Mouse (Mus musculus): ENCODE data around the gene Metap1. TPM values are rescaled to one million over a fixed set of nuclear protein-coding genes. Genes with fewer than 3 reads are reported as not detected.
A peak's percentile ranks its signal among the peaks of the same experiment; 100 is the strongest.

Metap1 gene
- polyA plus RNA-seq, 1 experiment from 2014 or later = 48.9 TPM

DNA sequence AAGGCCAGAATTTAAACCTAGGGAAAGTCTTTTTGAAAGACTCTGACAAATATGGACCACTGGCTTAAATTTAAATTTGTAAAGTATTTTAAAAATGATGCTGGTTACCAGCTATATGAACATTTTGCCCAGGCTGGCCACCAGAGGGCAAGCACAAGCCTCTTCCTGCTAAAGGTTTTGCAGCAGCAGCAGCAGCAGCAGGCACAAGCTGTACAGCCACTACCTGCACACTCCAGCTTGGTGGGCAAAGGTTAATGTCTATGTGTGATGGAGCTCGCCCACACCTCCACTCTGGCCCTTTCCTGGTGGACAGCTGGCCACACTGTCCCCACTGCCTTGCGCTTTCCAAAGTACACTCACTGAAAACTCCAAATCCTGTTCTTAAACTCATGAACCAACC lies 26.2 kb downstream of the Metap1 start:
- Histone ChIP-seq H3K36me3 (ENCODE audit: control insufficient read depth, insufficient read depth, low read length) (peaks cover 86% of the 10 kb centered on the region), H3K4me2 (ENCODE audit: low read length) (no peak overlapping the region), H3K9me3 (replicated peaks; ENCODE audit: control insufficient read depth, low read length) (no peaks in the 10 kb centered on the region), H3K4me1 (ENCODE audit: control insufficient read depth, insufficient read depth, low read length) (no peaks in the 10 kb centered on the region), H3K9ac (ENCODE audit: low read length) (no peak overlapping the region), H3K4me3 (ENCODE audit: low read depth, low read length) (no peak overlapping the region), H3K27me3 (replicated peaks; ENCODE audit: control insufficient read depth, insufficient read depth, low read length) (no peaks in the 10 kb centered on the region), H3K27ac (ENCODE audit: low read depth, low read length) (no peak overlapping the region)
- DNase-seq (ENCODE audit: low spot score) (peak; percentile 70), ATAC-seq (peak; percentile 65)
- WGBS = 86% methylated on average over 2 of the region's 2 CpGs

DNA sequence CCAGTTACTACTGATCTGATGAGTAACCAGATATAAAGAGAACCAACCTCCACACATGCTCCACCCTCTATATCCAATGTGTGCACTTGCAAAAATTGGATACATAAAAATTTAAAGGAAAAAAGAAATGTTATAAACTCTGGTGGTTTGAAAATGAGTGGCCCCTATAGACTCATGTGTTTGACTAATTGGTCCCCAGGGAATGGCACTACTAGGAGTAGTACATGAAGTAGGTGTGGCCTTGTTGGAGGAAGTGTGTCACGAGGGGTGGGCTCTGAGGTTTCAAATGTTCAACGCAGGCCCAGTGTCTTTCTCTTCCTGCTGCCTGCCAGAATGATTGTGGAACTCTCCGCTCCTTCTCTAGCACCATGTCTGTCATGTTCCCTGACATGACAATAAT lies 27.5 kb downstream of the Metap1 start:
- no peaks in the 10 kb centered on the region for H3K27me3 ChIP-seq (replicated peaks; ENCODE audit: control insufficient read depth, insufficient read depth, low read length)
- 80% methylated on average over 3 of the region's 3 CpGs for WGBS
- ATAC-seq (no peak), DNase-seq (ENCODE audit: low spot score) (no peak)
- no peak overlapping the region for H3K9ac ChIP-seq (ENCODE audit: low read length)
- H3K36me3 ChIP-seq (ENCODE audit: control insufficient read depth, insufficient read depth, low read length) = peaks cover 89% of the 10 kb centered on the region
- no peak overlapping the region for H3K4me3 ChIP-seq (ENCODE audit: low read depth, low read length)
- no peak overlapping the region for H3K4me2 ChIP-seq (ENCODE audit: low read length)
- no peak overlapping the region for H3K27ac ChIP-seq (ENCODE audit: low read depth, low read length)
- H3K9me3 ChIP-seq (replicated peaks; ENCODE audit: control insufficient read depth, low read length) = no peaks in the 10 kb centered on the region
- H3K4me1 ChIP-seq (ENCODE audit: control insufficient read depth, insufficient read depth, low read length) = no peaks in the 10 kb centered on the region

DNA sequence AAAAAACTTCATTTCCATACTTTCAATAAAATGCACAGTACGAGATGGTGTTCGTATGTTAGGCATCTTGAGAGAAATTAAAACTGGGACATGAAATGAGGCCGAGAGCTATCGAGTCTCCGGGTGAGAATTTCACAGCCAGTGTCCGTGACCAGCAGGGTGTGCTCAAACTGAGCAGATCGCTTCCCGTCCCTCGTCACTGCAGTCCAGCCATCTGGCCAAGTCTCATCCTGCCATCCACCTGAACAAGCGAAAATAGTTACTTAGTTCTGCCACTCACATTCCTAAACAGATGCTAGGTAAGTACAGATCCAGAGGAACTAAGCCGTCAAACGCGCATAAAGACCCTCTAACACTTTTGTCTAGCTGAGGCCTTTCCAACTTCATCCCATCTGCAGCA lies 29.1 kb downstream of the Metap1 start:
- Histone ChIP-seq H3K27me3 (replicated peaks; ENCODE audit: control insufficient read depth, insufficient read depth, low read length) (no peaks in the 10 kb centered on the region), H3K9me3 (replicated peaks; ENCODE audit: control insufficient read depth, low read length) (no peaks in the 10 kb centered on the region), H3K4me1 (ENCODE audit: control insufficient read depth, insufficient read depth, low read length) (no peaks in the 10 kb centered on the region), H3K9ac (ENCODE audit: low read length) (no peak overlapping the region), H3K36me3 (ENCODE audit: control insufficient read depth, insufficient read depth, low read length) (peaks cover 92% of the 10 kb centered on the region), H3K4me3 (ENCODE audit: low read depth, low read length) (no peak overlapping the region), H3K4me2 (ENCODE audit: low read length) (no peak overlapping the region), H3K27ac (ENCODE audit: low read depth, low read length) (no peak overlapping the region)
- ATAC-seq (no peak), DNase-seq (ENCODE audit: low spot score) (no peak)
- 84% methylated on average over 13 of the region's 13 CpGs for WGBS

DNA sequence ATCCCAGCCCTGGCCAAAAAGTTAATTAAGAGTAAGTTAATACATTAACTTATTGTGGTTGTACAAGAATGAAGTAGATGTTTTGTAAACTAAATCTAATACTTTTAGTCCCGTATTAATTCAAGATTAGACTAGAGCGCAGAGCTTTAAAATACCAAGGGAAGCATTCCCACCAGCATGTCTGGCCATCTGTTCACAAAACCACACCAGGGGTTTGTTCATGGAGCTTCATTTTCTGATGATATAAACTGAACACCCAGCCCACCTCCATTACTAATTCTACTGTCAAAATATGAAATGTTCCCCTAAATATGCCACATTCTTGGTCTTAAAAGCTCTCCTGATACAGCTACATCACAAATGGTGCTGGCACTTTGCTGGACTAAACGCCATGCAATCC lies 30.9 kb downstream of the Metap1 start:
- Histone ChIP-seq H3K4me3 (ENCODE audit: low read depth, low read length) (no peak overlapping the region), H3K36me3 (ENCODE audit: control insufficient read depth, insufficient read depth, low read length) (peaks cover 93% of the 10 kb centered on the region), H3K4me1 (ENCODE audit: control insufficient read depth, insufficient read depth, low read length) (no peaks in the 10 kb centered on the region), H3K9me3 (replicated peaks; ENCODE audit: control insufficient read depth, low read length) (no peaks in the 10 kb centered on the region), H3K27me3 (replicated peaks; ENCODE audit: control insufficient read depth, insufficient read depth, low read length) (no peaks in the 10 kb centered on the region), H3K27ac (ENCODE audit: low read depth, low read length) (no peak overlapping the region), H3K4me2 (ENCODE audit: low read length) (no peak overlapping the region), H3K9ac (ENCODE audit: low read length) (no peak overlapping the region)
- 93% methylated on average over 3 of the region's 3 CpGs for WGBS
- DNase-seq (ENCODE audit: low spot score) (no peak), ATAC-seq (no peak)

DNA sequence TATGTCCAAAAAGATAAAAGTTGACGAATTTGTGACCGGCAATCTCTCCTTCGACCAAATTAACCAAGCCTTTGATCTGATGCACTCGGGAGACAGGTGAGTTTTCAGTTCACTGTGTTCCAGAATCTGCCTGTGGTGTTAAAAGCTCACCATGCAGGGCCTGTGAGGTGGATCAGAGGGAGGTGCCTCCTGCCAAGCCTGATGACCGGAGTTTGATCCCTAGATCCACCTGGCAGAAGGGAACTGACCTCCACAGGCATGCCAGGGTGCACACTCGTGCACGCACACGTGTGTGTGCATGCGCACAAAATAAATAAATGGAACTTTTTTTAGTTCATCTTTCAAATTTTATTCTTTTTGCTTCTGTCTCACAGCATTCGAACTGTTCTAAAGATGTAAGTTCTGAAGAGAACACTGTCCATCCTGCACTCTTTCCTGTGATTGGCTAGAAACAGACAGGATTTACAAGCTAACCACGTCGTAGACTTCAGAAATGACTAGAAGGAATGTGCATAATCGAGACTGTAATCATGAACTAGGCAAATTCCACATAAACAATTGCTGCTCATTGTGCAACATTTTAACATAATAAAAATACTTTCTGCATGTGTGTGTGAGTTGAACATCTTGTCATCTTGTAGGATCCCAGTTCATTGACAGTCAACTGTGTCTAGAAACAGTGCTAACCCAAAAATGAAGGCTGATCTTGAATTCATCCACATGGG lies 34.4 kb downstream of the Metap1 start:
- Histone ChIP-seq H3K27me3 (replicated peaks; ENCODE audit: control insufficient read depth, insufficient read depth, low read length) (no peaks in the 10 kb centered on the region), H3K4me1 (ENCODE audit: control insufficient read depth, insufficient read depth, low read length) (no peaks in the 10 kb centered on the region), H3K27ac (ENCODE audit: low read depth, low read length) (no peak overlapping the region), H3K4me3 (ENCODE audit: low read depth, low read length) (no peak overlapping the region), H3K9me3 (replicated peaks; ENCODE audit: control insufficient read depth, low read length) (no peaks in the 10 kb centered on the region), H3K4me2 (ENCODE audit: low read length) (no peak overlapping the region), H3K36me3 (ENCODE audit: control insufficient read depth, insufficient read depth, low read length) (peaks cover 96% of the 10 kb centered on the region), H3K9ac (ENCODE audit: low read length) (no peak overlapping the region)
- WGBS = 91% methylated on average over 13 of the region's 13 CpGs
- DNase-seq (ENCODE audit: low spot score) (no peak), ATAC-seq (no peak)

DNA sequence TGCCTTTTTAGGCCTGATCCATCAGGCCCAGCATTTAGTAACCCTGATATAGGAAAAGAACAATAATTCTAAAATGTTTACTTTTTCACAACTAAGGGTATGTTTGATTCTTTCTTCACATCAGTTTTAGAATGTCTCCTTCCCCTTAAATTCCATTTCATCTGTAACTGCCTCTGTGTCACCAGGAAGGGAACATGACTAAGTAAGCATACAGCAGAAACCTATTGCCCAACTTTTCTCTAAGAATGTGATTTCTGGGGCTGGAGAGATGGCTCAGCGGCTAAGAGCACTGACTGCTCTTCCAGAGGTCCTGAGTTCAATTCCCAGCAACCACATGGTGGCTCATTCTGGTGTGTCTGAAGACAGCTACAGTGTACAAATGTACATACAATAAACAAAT lies 35.1 kb downstream of the Metap1 start:
- Histone ChIP-seq H3K27ac (ENCODE audit: low read depth, low read length) (no peak overlapping the region), H3K9me3 (replicated peaks; ENCODE audit: control insufficient read depth, low read length) (no peaks in the 10 kb centered on the region), H3K27me3 (replicated peaks; ENCODE audit: control insufficient read depth, insufficient read depth, low read length) (no peaks in the 10 kb centered on the region), H3K9ac (ENCODE audit: low read length) (no peak overlapping the region), H3K36me3 (ENCODE audit: control insufficient read depth, insufficient read depth, low read length) (peaks cover 95% of the 10 kb centered on the region), H3K4me1 (ENCODE audit: control insufficient read depth, insufficient read depth, low read length) (no peaks in the 10 kb centered on the region), H3K4me3 (ENCODE audit: low read depth, low read length) (no peak overlapping the region), H3K4me2 (ENCODE audit: low read length) (no peak overlapping the region)
- WGBS = 97% methylated on average over 1 of the region's 1 CpGs
- DNase-seq (ENCODE audit: low spot score) = no peak
- ATAC-seq = no peak

DNA sequence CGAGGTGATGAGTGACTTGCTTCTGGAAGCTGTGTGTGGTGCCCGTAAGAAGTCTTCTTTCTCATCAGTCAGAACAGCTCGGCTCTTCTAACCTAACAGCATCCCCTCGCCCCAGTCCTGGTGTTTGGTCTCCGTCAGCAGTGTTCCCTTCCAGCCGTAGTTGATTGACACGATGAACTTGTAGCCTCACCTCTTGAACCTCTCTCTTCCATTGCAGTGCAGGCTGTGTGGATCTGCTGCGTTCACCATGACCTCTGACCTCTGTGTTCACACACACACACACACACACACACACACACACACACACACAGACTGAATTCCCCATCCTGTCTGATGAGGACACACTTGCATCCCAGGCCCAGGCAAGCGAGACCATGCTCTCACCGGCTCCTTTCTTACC lies 37.1 kb downstream of the Metap1 start:
- Histone ChIP-seq H3K27ac (ENCODE audit: low read depth, low read length) (no peak overlapping the region), H3K27me3 (replicated peaks; ENCODE audit: control insufficient read depth, insufficient read depth, low read length) (no peaks in the 10 kb centered on the region), H3K4me2 (ENCODE audit: low read length) (no peak overlapping the region), H3K4me3 (ENCODE audit: low read depth, low read length) (no peak overlapping the region), H3K4me1 (ENCODE audit: control insufficient read depth, insufficient read depth, low read length) (no peaks in the 10 kb centered on the region), H3K36me3 (ENCODE audit: control insufficient read depth, insufficient read depth, low read length) (peaks cover 93% of the 10 kb centered on the region), H3K9me3 (replicated peaks; ENCODE audit: control insufficient read depth, low read length) (no peaks in the 10 kb centered on the region), H3K9ac (ENCODE audit: low read length) (no peak overlapping the region)
- WGBS = 92% methylated on average over 10 of the region's 10 CpGs
- no peak for ATAC-seq
- DNase-seq (ENCODE audit: low spot score) = no peak

DNA sequence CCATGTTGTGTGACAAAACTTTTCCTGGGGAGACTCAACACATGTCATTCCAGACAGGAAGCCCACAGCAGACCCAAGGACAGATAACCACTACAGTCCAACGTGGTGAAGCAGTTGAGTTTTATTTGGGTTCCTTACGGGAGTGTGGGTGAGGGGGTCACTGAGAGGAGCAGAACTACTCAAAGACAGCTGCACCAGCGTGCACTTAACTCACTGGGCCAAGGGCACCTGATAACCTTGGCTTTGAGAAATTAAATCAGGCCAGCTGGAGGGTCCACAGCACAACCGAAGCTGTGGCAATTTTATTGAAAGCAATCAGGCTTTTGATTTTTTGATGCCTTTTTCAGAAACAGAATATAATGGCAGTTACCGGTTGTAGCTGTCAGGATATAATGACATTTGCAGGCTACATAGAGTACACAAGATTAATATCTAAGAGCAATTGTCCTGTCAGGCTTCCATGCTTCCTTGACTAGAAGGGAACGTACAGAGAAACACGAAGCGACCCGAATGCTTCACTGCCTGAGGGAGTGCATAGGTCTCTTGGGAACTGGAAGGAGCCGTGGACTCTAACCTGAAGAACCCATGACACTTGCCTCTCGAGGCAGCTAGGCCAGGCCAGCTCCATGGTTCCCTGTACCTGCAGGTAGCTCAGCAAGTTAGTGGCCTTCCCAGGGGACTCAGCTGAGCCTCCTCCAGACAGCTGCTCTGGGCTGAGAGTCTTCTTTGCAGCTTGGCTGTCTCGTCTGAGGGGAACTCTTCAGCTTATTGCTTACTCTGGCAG lies 41.0 kb downstream of the Metap1 start:
- WGBS = 87% methylated on average over 12 of the region's 12 CpGs
- Histone ChIP-seq H3K4me2 (ENCODE audit: low read length) (no peak overlapping the region), H3K27me3 (replicated peaks; ENCODE audit: control insufficient read depth, insufficient read depth, low read length) (no peaks in the 10 kb centered on the region), H3K4me3 (ENCODE audit: low read depth, low read length) (no peak overlapping the region), H3K4me1 (ENCODE audit: control insufficient read depth, insufficient read depth, low read length) (peaks cover 6% of the 10 kb centered on the region; the same call in 1 of the 2 replicates), H3K36me3 (ENCODE audit: control insufficient read depth, insufficient read depth, low read length) (peaks cover 78% of the 10 kb centered on the region), H3K9ac (ENCODE audit: low read length) (no peak overlapping the region), H3K27ac (ENCODE audit: low read depth, low read length) (no peak overlapping the region), H3K9me3 (replicated peaks; ENCODE audit: control insufficient read depth, low read length) (no peaks in the 10 kb centered on the region)
- ATAC-seq (no peak), DNase-seq (ENCODE audit: low spot score) (no peak)

DNA sequence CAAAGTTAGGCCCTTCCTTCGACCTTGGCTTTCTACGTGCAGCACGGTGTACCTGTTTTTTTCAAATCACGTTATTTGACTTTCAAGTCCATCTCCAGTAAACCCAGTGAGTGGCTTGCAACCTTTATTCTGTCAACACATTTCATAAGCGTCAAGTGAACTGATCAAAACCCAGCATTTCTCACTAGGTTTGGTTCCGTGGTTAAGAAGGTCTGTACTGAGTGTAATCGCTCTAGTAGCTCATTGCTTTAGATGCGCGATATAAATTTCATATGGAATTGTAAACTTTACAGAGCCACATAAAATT lies 45.9 kb downstream of the Metap1 start:
- Histone ChIP-seq H3K9me3 (replicated peaks; ENCODE audit: control insufficient read depth, low read length) (no peaks in the 10 kb centered on the region), H3K9ac (ENCODE audit: low read length) (peak overlapping the region; percentile 87), H3K27ac (ENCODE audit: low read depth, low read length) (peak overlapping the region; percentile 77), H3K4me3 (ENCODE audit: low read depth, low read length) (peak overlapping the region; percentile 83), H3K4me1 (ENCODE audit: control insufficient read depth, insufficient read depth, low read length) (peaks cover 10% of the 10 kb centered on the region; the same call in 1 of the 2 replicates), H3K4me2 (ENCODE audit: low read length) (peak overlapping the region; percentile 85), H3K27me3 (replicated peaks; ENCODE audit: control insufficient read depth, insufficient read depth, low read length) (no peaks in the 10 kb centered on the region), H3K36me3 (ENCODE audit: control insufficient read depth, insufficient read depth, low read length) (peaks cover 34% of the 10 kb centered on the region)
- ATAC-seq = 0 out of 2 replicates have a peak, but pooled peaks have one; percentile 0
- 4% methylated on average over 9 of the region's 9 CpGs for WGBS
- DNase-seq (ENCODE audit: low spot score) = no peak

Measured in forebrain, embryonic 14.5 days (tissue).